Mouse (Mus musculus) layer of hippocampus, adult 9-11 months (tissue): Measurements from ENCODE around the gene Cyp4f16.
"Not testable (repeated sequence)": the region's sequence is repeated elsewhere in the genome, so short reads cannot be mapped to it uniquely, and the experiment has no call there.

ENCODE experiments used
- DNase-seq: peaks from one replicate; pipeline ENCODE4 v3.0.0; 2022

The Cyp4f16 gene

DNA sequence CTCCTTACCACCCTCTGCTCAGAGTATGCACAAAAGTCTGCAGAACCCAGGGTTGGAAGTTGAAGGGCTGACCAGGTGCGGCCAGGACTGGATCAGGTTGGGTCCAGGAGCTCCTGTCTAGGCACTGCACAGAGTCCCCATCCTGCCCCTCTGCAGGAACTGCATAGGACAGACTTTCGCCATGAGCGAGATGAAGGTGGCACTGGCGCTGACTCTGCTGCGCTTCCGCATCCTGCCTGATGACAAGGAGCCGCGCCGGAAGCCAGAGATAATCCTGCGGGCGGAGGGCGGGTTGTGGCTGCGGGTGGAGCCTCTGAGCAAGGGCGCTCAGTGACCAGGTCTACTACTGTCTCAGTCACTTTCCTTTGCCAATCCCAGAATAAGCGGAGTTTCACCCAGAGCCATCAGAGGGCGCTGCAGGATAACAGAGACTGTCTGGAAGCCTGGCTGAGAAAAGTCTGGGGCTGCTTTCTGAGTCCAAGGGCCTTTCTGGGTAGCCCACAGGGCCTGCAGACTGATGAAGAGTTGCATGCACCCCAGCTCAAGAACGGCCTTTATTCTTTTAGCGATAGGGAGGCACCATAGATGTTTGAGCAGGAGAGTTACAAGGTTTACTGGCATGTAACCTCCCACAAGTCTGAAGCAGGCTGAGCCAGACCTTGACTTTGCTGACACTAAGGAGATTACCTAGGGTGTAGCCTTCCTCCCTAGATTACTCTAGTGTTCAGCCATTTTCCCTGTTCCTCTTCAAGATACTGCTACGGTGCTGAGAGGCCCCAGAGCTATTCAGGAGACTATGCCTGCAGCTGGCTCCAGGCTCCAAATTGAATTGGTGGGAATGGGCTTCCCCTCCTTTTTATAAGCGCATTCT, 14.8 kb downstream of the Cyp4f16 start:
- peak; percentile 83 for DNase-seq

DNA sequence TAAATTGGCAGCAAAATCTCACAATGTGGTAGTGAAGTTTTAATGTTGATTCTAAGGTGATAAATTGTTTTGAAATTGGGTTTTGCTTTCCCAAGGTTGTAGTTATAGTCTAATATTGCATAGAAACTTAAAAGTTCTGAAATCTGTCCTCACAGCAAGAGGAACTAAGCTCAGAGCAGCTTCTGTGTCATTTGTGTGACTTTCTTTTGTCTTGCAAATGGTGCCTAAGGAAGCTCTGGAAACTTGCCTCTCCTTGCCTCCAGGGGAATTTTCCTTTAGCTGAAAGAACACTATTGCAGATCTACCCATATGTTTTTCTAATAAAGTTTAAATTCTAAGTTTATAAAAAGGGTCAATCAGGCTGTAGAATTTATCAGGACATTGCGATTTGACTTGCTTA, 16.7 kb downstream of the Cyp4f16 start:
- DNase-seq = not testable (repeated sequence)

DNA sequence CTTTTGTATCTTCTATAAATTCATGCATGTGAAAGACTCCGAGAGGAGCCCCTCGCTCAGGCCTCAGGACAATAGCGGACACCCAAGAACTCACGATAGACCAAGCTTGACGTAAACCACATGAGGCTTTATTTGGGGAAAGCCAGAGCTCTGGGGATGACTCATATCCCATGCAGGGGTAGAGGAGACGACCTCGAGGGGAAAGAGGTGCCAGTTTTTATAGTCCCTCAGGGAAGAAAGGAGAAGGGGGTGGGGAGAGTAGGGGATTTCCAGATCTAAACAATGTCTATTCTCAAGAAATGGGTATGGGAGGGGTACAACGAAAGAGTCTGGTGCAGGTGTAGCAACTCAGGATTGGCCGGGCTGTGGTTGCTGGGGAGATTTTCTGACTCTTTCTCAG, 18.0 kb downstream of the Cyp4f16 start:
- not testable (repeated sequence) for DNase-seq

DNA sequence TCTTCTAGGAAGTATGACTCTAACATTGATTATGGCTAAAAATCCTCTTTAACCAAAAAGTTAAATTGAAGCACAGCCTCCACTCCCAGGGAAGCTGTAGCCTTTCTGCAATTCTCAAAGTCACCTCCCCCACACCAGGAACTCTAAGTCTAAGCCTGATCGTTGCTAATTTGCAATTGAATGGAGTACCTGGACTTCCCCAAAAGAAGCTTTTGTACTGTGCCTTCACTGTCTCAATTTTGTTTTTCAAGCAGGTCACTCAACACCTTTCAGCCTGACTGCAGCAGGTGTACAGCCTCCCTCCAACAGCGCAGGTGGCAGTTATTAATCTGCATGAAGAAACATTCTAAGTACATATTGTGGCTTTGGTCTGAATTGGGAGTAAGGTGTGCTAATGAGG, 26.9 kb downstream of the Cyp4f16 start:
- not testable (repeated sequence) for DNase-seq

DNA sequence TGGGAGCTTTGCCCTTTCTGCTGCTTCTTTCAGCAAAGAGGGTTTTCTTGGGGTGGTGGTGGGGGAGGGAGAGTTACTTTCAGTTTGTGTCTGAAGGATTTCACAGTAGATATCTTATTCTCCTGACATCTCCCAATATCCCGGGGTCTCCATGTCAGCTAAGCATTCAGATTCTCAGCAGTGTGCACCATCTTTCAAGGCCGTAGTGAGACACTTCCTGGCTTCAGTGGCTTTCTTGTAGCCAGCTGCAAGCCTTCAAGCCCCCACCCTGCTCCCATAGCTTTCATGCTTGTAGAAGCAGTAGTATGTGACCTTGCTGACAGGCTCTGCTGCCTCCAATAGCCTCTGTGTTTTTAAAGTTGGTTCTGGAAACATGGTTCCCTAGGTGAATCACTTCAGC, 36.9 kb downstream of the Cyp4f16 start:
- not testable (repeated sequence) for DNase-seq

DNA sequence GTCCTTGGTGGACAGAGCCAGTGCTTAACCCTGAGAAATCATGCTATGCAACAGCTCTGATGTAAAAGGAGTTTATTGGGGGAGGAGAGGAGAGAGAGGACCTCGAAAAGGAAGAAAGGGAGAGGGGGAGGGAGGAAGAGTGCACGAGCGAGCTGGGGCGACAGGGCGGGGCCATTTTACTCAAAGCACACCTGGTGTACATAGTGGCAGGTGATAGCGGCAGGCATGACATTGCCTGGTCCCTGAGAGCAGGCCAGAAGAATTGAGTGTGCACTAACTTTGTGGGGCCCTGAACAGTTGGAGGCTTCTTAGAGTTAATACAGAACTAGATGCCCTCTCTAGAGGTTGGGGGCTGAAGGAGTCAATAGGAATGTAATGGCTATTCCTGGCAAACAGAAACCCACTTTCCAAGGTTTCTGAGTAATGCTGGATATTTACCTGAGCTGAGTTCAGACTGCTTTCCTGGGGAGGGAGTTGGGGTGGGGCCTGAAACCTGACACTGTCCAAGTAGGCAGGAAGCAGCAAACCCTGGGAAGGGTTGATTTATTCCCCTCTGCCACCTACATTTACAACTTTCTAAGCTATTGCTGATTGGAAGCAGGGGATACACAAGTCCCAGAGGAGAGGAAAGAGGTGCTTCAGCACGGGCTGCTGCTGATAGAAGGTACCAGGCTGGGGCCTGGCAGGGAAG, 41.3 kb downstream of the Cyp4f16 start:
- no peak for DNase-seq

DNA sequence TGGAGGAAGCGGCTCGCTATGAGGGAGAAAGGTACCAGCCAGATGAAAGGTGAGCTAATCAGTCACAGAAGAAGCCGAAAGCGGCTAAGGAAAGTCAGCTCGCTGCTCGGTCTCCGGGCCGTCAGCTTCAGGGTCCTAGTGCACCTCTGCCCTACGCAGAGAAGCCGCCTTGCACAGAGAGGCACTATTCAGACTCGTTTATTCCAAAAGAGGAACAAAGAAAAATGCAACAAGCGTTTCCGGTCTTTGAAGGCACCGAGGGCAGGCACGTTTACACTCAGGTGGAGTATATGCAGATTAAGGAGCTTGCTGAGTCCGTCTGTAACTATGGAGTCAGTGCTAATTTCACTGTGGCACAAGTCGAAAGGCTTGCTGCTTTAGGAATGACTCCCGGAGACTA, 60.1 kb downstream of the Cyp4f16 start:
- DNase-seq = no peak
